Mouse (Mus musculus) heart, postnatal 0 days (tissue): ENCODE results near the gene Gchfr.

Source experiments
- CTCF ChIP-seq: IDR thresholded peaks from 2 replicates; pipeline ENCODE4 v1.5.1; 2016; ENCODE audit warnings: antibody characterized with exemption, control low read depth, low read depth
- EP300 ChIP-seq: IDR thresholded peaks from 2 replicates; pipeline ENCODE4 v1.6.1; 2016; ENCODE audit warnings: antibody characterized with exemption, low read depth

GRCm38 (mm10) chr2:119165401-119165800 is 2.2 kb upstream of the Gchfr start:
- TF ChIP-seq CTCF, result no peak
- TF ChIP-seq EP300, result no peak
